Mouse (Mus musculus): Measurements from ENCODE around the gene Chat. TPM values are rescaled to one million over a fixed set of nuclear protein-coding genes. Genes with fewer than 3 reads are reported as not detected.

Chat gene
- 1.4 and 1.5 TPM in 2 replicates for polyA plus RNA-seq (2015; fragmentation: Nextera tagmentation; extraction: Ambion mirVana)

GRCm38 (mm10) chr14:32465889-32466288 is at the start of gene Chat:
Gene Chat (minus strand): TSS chr14:32465989.
- H3K27me3 ChIP-seq (replicated peaks; ENCODE audit: control insufficient read depth, insufficient read depth, low read length) = peaks cover 64% of the 10 kb centered on the region
- no peak for ATAC-seq
- peak within 1 kb of the TSS; percentile 45 for H3K4me3 ChIP-seq (ENCODE audit: low read length)
- H3K36me3 ChIP-seq (ENCODE audit: control insufficient read depth, insufficient read depth, low read length) = no peaks in the 10 kb centered on the region
- H3K4me1 ChIP-seq (ENCODE audit: control insufficient read depth, insufficient read depth, low read length) = peaks cover 16% of the 10 kb centered on the region
- H3K4me2 ChIP-seq (ENCODE audit: low read depth, low read length) = peak within 1 kb of the TSS; percentile 53
- H3K9ac ChIP-seq (ENCODE audit: low read depth, low read length) = no peak within 1 kb of the TSS
- no peak within 1 kb of the TSS for H3K27ac ChIP-seq (ENCODE audit: low read length)
- no peaks in the 10 kb centered on the region for H3K9me3 ChIP-seq (ENCODE audit: control insufficient read depth, low read length)
- 16% methylated on average over 13 of the region's 13 CpGs for WGBS

- Histone ChIP-seq H3K27me3 (replicated peaks; ENCODE audit: control insufficient read depth, insufficient read depth, low read length) (no peaks in the 10 kb centered on the region), H3K9me3 (ENCODE audit: control insufficient read depth, low read length) (no peaks in the 10 kb centered on the region), H3K27ac (ENCODE audit: low read length) (peak within 1 kb of the TSS; percentile 58; the same call in 1 of the 2 replicates), H3K4me2 (ENCODE audit: low read depth, low read length) (peak within 1 kb of the TSS; percentile 72), H3K4me3 (ENCODE audit: low read length) (peak within 1 kb of the TSS; percentile 71), H3K4me1 (ENCODE audit: control insufficient read depth, insufficient read depth, low read length) (peaks cover 4% of the 10 kb centered on the region; the same call in 1 of the 2 replicates), H3K36me3 (ENCODE audit: control insufficient read depth, insufficient read depth, low read length) (peaks cover 3% of the 10 kb centered on the region; the same call in 1 of the 2 replicates), H3K9ac (ENCODE audit: low read depth, low read length) (peak within 1 kb of the TSS; percentile 81)
- under 1% methylated on average over 62 of the region's 62 CpGs for WGBS
- peak; percentile 97 for ATAC-seq
Measured at GRCm38 (mm10) chr14:32513336-32514032, 47.7 kb upstream of the Chat start, which contains the start of gene Ercc6. Gene Ercc6 (plus strand): TSS chr14:32513521.

- H3K4me2 ChIP-seq (ENCODE audit: low read depth, low read length) = peak overlapping the region; percentile 72
- 0 out of 2 replicates have a peak overlapping the region, but pooled peaks have one; percentile 81 for H3K9ac ChIP-seq (ENCODE audit: low read depth, low read length)
- WGBS = 40% methylated on average over 9 of the region's 9 CpGs
- H3K9me3 ChIP-seq (ENCODE audit: control insufficient read depth, low read length) = no peaks in the 10 kb centered on the region
- peaks cover 3% of the 10 kb centered on the region; the same call in 1 of the 2 replicates for H3K36me3 ChIP-seq (ENCODE audit: control insufficient read depth, insufficient read depth, low read length)
- peak; percentile 31 for ATAC-seq
- H3K4me1 ChIP-seq (ENCODE audit: control insufficient read depth, insufficient read depth, low read length) = peaks cover 4% of the 10 kb centered on the region; the same call in 1 of the 2 replicates
- H3K27ac ChIP-seq (ENCODE audit: low read length) = no peak overlapping the region
- H3K4me3 ChIP-seq (ENCODE audit: low read length) = peak overlapping the region; percentile 71
- H3K27me3 ChIP-seq (replicated peaks; ENCODE audit: control insufficient read depth, insufficient read depth, low read length) = no peaks in the 10 kb centered on the region
Measured at GRCm38 (mm10) chr14:32512912-32513311, 47.1 kb upstream of the Chat start.

- WGBS = 88% methylated on average over 6 of the region's 6 CpGs
- no peak overlapping the region for H3K4me2 ChIP-seq (ENCODE audit: low read depth, low read length)
- no peaks in the 10 kb centered on the region for H3K36me3 ChIP-seq (ENCODE audit: control insufficient read depth, insufficient read depth, low read length)
- no peak for ATAC-seq
- H3K27ac ChIP-seq (ENCODE audit: low read length) = no peak overlapping the region
- H3K4me3 ChIP-seq (ENCODE audit: low read length) = no peak overlapping the region
- no peaks in the 10 kb centered on the region for H3K27me3 ChIP-seq (replicated peaks; ENCODE audit: control insufficient read depth, insufficient read depth, low read length)
- H3K9me3 ChIP-seq (ENCODE audit: control insufficient read depth, low read length) = no peaks in the 10 kb centered on the region
- peaks cover 4% of the 10 kb centered on the region; the same call in 1 of the 2 replicates for H3K4me1 ChIP-seq (ENCODE audit: control insufficient read depth, insufficient read depth, low read length)
- H3K9ac ChIP-seq (ENCODE audit: low read depth, low read length) = no peak overlapping the region
Measured at GRCm38 (mm10) chr14:32509443-32509961, 43.7 kb upstream of the Chat start.

- Histone ChIP-seq H3K36me3 (ENCODE audit: control insufficient read depth, insufficient read depth, low read length) (no peaks in the 10 kb centered on the region), H3K9ac (ENCODE audit: low read depth, low read length) (no peak overlapping the region), H3K4me3 (ENCODE audit: low read length) (no peak overlapping the region), H3K27ac (ENCODE audit: low read length) (no peak overlapping the region), H3K27me3 (replicated peaks; ENCODE audit: control insufficient read depth, insufficient read depth, low read length) (no peaks in the 10 kb centered on the region), H3K4me2 (ENCODE audit: low read depth, low read length) (no peak overlapping the region), H3K4me1 (ENCODE audit: control insufficient read depth, insufficient read depth, low read length) (peaks cover 4% of the 10 kb centered on the region; the same call in 1 of the 2 replicates), H3K9me3 (ENCODE audit: control insufficient read depth, low read length) (no peaks in the 10 kb centered on the region)
- ATAC-seq = no peak
- 50% methylated on average over 10 of the region's 10 CpGs for WGBS
Measured at GRCm38 (mm10) chr14:32508105-32508835, 42.5 kb upstream of the Chat start.

- WGBS = 82% methylated on average over 4 of the region's 4 CpGs
- H3K4me1 ChIP-seq (ENCODE audit: control insufficient read depth, insufficient read depth, low read length) = no peaks in the 10 kb centered on the region
- no peak for ATAC-seq
- H3K4me3 ChIP-seq (ENCODE audit: low read length) = no peak overlapping the region
- no peak overlapping the region for H3K4me2 ChIP-seq (ENCODE audit: low read depth, low read length)
- H3K36me3 ChIP-seq (ENCODE audit: control insufficient read depth, insufficient read depth, low read length) = no peaks in the 10 kb centered on the region
- no peak overlapping the region for H3K27ac ChIP-seq (ENCODE audit: low read length)
- H3K9ac ChIP-seq (ENCODE audit: low read depth, low read length) = no peak overlapping the region
- no peaks in the 10 kb centered on the region for H3K27me3 ChIP-seq (replicated peaks; ENCODE audit: control insufficient read depth, insufficient read depth, low read length)
- H3K9me3 ChIP-seq (ENCODE audit: control insufficient read depth, low read length) = no peaks in the 10 kb centered on the region
Measured at GRCm38 (mm10) chr14:32507216-32507615, 41.4 kb upstream of the Chat start.

GRCm38 (mm10) chr14:32506329-32506728 is 40.5 kb upstream of the Chat start:
- Histone ChIP-seq H3K4me1 (ENCODE audit: control insufficient read depth, insufficient read depth, low read length) (no peaks in the 10 kb centered on the region), H3K4me2 (ENCODE audit: low read depth, low read length) (no peak overlapping the region), H3K4me3 (ENCODE audit: low read length) (no peak overlapping the region), H3K9me3 (ENCODE audit: control insufficient read depth, low read length) (no peaks in the 10 kb centered on the region), H3K36me3 (ENCODE audit: control insufficient read depth, insufficient read depth, low read length) (no peaks in the 10 kb centered on the region), H3K9ac (ENCODE audit: low read depth, low read length) (no peak overlapping the region), H3K27ac (ENCODE audit: low read length) (no peak overlapping the region), H3K27me3 (replicated peaks; ENCODE audit: control insufficient read depth, insufficient read depth, low read length) (no peaks in the 10 kb centered on the region)
- no peak for ATAC-seq
- 82% methylated on average over 10 of the region's 10 CpGs for WGBS

GRCm38 (mm10) chr14:32503897-32504296 is 38.1 kb upstream of the Chat start:
- Histone ChIP-seq H3K9ac (ENCODE audit: low read depth, low read length) (no peak overlapping the region), H3K36me3 (ENCODE audit: control insufficient read depth, insufficient read depth, low read length) (no peaks in the 10 kb centered on the region), H3K27me3 (replicated peaks; ENCODE audit: control insufficient read depth, insufficient read depth, low read length) (no peaks in the 10 kb centered on the region), H3K27ac (ENCODE audit: low read length) (no peak overlapping the region), H3K4me3 (ENCODE audit: low read length) (no peak overlapping the region), H3K4me2 (ENCODE audit: low read depth, low read length) (no peak overlapping the region), H3K9me3 (ENCODE audit: control insufficient read depth, low read length) (no peaks in the 10 kb centered on the region), H3K4me1 (ENCODE audit: control insufficient read depth, insufficient read depth, low read length) (no peaks in the 10 kb centered on the region)
- ATAC-seq = no peak
- WGBS = 93% methylated on average over 1 of the region's 1 CpGs

Data from intestine, embryonic 16.5 days (tissue).